Mouse (Mus musculus) adrenal gland, adult 18-20 months (tissue): ENCODE results near the gene Wbp4. TPM values are rescaled to one million over a fixed set of nuclear protein-coding genes. Genes with fewer than 3 reads are reported as not detected.
"Not testable (repeated sequence)": the region's sequence is repeated elsewhere in the genome, so short reads cannot be mapped to it uniquely, and the experiment has no call there.

ENCODE experiments used
- DNase-seq, 2 experiments: peaks; one replicate each; pipeline ENCODE4 v3.0.0; 2021 to 2022; ENCODE audit warnings: low spot score in 2 of 2
- long read RNA-seq, 2 experiments: library from polyadenylated mRNA; stranded (forward); transcript quantifications; one replicate each; pipeline ENCODE4 v2.0.0; 2021
- total RNA-seq, 2 experiments: library from RNA; stranded (reverse); gene quantifications; 1 replicate in 1 of 2; 2 replicates in 1 of 2; pipeline ENCODE4 v1.2.3; 2021

Gene Wbp4
- 10 to 100 TPM; 31.6 to 39.4 TPM for total RNA-seq
- long read RNA-seq, experiment 1, transcript Wbp4-201 (10 exons, 3,704 nt): major isoform, 37 of 43 reads
- long read RNA-seq, experiment 1, partial matches to known transcripts: 2 of 43 reads
- long read RNA-seq, experiment 1, other reads (novel, unspliced or antisense): 4 of 43 reads
- long read RNA-seq, experiment 2, transcript Wbp4-201 (10 exons, 3,704 nt): major isoform, 43 of 74 reads
- long read RNA-seq, experiment 2, partial matches to known transcripts: 30 of 74 reads
- long read RNA-seq, experiment 2, other reads (novel, unspliced or antisense): 1 of 74 reads

- peak; percentile 94 to 98 for DNase-seq
These were observed at the start of gene Wbp4 for GRCm38 (mm10) chr14:79481339-79482151. Wbp4 (minus strand) TSS chr14:79481520.

GRCm38 (mm10) chr14:79530761-79531160 is 49.4 kb upstream of the Wbp4 start:
- DNase-seq: no peak

- no peak for DNase-seq
These were observed 48.5 kb upstream of the Wbp4 start for GRCm38 (mm10) chr14:79529581-79530554.

GRCm38 (mm10) chr14:79527704-79528103 is 46.4 kb upstream of the Wbp4 start:
- no peak for DNase-seq

GRCm38 (mm10) chr14:79526106-79526505 is 44.8 kb upstream of the Wbp4 start:
- DNase-seq: not testable (repeated sequence)

DNA sequence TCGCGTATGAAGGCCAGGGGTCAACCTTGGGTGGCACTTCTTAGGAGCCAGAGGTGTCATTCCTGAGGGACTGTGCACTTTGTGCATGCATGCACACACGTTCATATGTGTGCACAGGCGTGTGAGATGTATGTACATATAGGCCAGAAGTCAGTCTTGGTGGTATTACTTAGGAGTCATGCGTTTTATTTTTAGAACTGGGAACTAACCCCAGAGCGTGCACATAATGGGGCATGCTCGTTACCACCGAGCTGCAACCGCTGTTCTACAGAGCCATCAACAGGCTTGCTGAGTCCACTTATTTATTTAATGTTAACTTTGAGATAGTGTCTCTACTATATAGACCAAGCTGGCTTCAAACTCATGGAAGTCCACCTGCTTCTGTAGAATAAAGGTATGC is 41.1 kb upstream of the Wbp4 start:
- DNase-seq: no peak

- no peak for DNase-seq
These were observed 40.3 kb upstream of the Wbp4 start for GRCm38 (mm10) chr14:79521471-79522117.

GRCm38 (mm10) chr14:79521056-79521455 is 39.7 kb upstream of the Wbp4 start:
- no peak for DNase-seq

DNA sequence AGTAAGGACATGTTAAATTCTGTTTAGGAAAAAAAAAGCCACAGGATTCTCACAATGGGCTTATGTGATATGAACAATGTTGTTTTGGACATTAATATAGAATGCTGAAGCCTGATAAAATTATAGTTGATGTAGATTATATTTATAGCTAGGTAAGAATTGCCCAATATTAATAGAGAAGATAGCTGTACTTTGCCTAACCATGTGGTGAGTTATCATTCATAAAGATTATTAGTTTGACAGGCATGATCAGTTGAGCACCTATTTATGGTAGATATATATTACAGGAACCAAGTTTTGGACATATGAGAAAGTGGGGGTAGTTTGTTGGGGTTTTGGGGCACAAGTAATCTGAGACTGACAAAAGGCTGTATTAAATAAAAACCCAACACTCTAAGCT is 39.3 kb upstream of the Wbp4 start:
- DNase-seq: no peak

GRCm38 (mm10) chr14:79519663-79519975 is 38.3 kb upstream of the Wbp4 start:
- no peak for DNase-seq

GRCm38 (mm10) chr14:79518761-79519662 is 37.7 kb upstream of the Wbp4 start:
- DNase-seq: no peak

DNA sequence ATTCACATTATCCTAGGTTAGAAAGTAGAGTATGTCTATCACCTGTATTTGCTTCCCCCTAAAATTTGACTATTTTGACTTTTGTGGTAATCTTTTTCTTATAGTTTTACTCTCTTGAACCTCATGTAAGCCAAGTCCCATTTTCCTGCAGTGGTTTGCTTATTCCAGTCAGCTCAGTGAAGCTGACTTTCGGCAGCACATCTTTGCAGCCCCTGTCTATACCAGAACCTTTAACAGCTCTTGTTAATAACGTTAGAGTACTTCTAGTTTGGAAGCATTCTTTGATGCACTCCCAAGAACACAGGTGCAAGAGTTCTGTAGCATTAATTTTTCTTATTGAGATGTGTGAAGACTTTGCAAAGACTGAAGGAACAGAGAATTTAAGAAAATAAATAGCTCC is 36.8 kb upstream of the Wbp4 start:
- DNase-seq: no peak

GRCm38 (mm10) chr14:79517185-79517740 is 35.9 kb upstream of the Wbp4 start:
- DNase-seq: no peak

GRCm38 (mm10) chr14:79516751-79517150 is 35.4 kb upstream of the Wbp4 start:
- no peak for DNase-seq

DNA sequence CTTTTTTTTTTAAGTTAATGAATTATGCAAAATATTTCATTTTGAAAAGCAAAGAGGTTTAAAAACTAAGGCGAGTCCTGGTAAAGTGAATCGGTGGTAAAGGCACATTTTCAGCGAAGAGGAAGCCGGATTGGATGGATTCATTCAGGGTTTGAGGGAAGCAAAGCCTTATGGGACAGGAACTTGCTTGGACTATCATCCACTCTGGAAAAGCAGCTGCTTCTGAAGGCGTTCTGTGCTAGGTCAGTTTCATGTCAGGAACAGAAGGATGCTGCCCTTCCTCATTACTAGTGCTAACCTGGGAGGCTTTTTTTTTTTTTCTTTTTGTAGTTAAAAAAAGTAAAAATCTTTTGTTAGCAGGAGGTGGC is 34.9 kb upstream of the Wbp4 start:
- no peak for DNase-seq

DNA sequence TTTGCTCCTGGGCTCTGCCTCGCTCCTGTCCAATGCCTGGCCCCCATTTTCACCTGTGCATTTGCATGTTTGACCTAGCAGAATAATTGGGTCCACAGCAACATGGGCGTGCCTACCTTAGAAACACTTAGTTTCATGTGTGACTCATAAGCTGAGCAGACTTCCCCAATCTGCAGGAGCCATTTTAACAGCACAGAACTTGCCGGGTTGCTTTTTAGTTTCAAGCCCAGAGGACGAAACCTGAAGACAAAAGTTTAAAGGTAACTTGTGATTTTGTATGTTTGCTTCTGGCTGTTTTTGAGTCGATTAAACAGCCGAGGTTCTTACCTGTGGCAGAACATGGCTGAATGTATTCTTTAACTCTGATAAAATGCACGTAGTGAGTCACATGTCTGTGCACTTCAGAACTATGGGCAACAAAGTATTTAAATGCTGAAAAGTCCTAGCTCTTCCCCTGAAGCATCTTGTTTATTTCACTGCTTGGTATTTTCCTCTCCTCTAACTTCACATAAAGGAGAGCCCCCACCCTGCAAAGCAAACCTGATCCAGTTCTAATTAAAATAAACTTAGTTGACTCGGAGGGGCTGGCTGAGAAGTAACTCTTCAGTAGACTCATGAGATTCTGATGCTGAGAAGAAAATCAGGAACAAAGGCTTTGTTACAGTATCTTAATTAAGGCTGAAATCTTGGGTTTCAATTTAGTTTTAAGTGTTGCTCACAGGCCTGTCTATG is 34.4 kb upstream of the Wbp4 start:
- no peak for DNase-seq

- DNase-seq: no peak
These were observed 33.8 kb upstream of the Wbp4 start for GRCm38 (mm10) chr14:79515100-79515499.

DNA sequence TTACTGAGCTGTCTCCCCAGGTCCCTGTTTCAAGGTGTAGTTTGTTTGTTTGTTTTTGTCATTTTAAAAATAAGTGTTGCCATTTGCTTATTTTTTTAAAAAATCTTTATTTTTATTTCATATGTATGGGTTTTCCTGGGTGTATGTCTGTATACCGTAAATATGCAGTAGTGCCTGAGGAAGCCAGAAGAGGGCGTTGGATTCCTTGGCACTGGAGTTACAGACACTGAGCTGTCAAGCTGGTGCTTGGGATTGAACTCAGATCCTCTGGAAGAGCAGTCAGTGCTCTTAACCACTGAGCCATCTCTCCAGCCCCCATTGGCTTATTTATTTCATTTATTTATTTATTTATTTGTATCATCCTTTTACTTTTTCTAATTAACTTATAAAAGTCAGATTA is 32.6 kb upstream of the Wbp4 start:
- no peak for DNase-seq

GRCm38 (mm10) chr14:79511521-79511920 is 30.2 kb upstream of the Wbp4 start:
- no peak for DNase-seq
